ENCODE assay signal across 8 mouse cellular contexts in the genomic region with DNA sequence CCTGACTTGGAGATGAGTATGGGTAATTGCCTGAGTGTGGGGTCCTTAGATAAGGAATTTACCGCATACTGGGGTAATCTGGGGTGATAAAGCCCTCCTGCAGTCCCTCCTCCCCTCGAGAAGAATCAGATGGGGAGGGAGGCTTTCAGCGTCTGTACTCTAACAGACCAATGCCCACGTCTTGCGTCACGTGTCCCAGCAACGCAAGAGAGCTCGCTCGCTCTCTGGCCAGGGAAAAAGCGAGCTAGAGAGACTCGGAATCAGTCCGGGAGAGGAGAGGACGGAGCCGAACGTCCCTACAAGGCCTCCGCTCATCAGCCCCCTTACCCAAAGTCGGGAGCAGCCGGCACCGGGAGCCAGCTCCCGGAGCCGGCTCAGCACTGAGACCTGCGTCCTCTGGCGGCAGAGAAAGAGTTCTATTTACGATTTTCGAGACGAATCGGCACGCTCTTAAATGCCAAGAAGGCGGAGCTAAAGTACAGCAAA. TPM values are rescaled to one million over a fixed set of nuclear protein-coding genes. Genes with fewer than 3 reads are reported as not detected.
DNase-seq lines count a peak whose midpoint lies in the region; ATAC-seq and TF ChIP-seq lines count a peak whose summit lies in the region.

No protein-coding gene starts in this region.

- ATAC-seq in forebrain, embryonic 12.5 days (ENCODE audit: low FRiP score): no peak
- no peak for ATAC-seq in intestine, embryonic 15.5 days
- ATAC-seq in stomach, embryonic 15.5 days (ENCODE audit: insufficient read depth, low FRiP score, low read depth): no peak

- no peaks in the 10 kb centered on the region for H3K27me3 ChIP-seq in cerebellum, adult 2 months (ENCODE audit: control insufficient read depth, insufficient read depth, low read length)
- H3K27me3 ChIP-seq in E14TG2a.4 (ENCODE audit: insufficient read depth, low read length): peaks cover 41% of the 10 kb centered on the region
- H3K27me3 ChIP-seq in forebrain, embryonic 12.5 days: peaks cover 48% of the 10 kb centered on the region
- peaks cover 33% of the 10 kb centered on the region for H3K27me3 ChIP-seq in intestine, embryonic 15.5 days (replicated peaks)
- peaks cover 39% of the 10 kb centered on the region for H3K27me3 ChIP-seq in stomach, embryonic 15.5 days (replicated peaks)

- peak overlapping the region; percentile 56 for H3K4me2 ChIP-seq in forebrain, embryonic 12.5 days
- peak overlapping the region; percentile 45 for H3K4me2 ChIP-seq in intestine, embryonic 15.5 days (replicated peaks)
- peak overlapping the region; percentile 52 for H3K4me2 ChIP-seq in stomach, embryonic 15.5 days

- H3K9me3 ChIP-seq in E14TG2a.4 (ENCODE audit: low read length): peaks cover 86% of the 10 kb centered on the region
- H3K9me3 ChIP-seq in forebrain, embryonic 12.5 days: peaks cover 60% of the 10 kb centered on the region
- peaks cover 24% of the 10 kb centered on the region for H3K9me3 ChIP-seq in intestine, embryonic 15.5 days
- H3K9me3 ChIP-seq in stomach, embryonic 15.5 days: peaks cover 17% of the 10 kb centered on the region; the same call in 1 of the 2 replicates

- peaks cover 23% of the 10 kb centered on the region for H3K36me3 ChIP-seq in E14TG2a.4 (ENCODE audit: insufficient read depth, low read length)
- peaks cover 6% of the 10 kb centered on the region; the same call in 1 of the 2 replicates for H3K36me3 ChIP-seq in forebrain, embryonic 12.5 days (replicated peaks)
- peaks cover 15% of the 10 kb centered on the region for H3K36me3 ChIP-seq in intestine, embryonic 15.5 days
- H3K36me3 ChIP-seq in stomach, embryonic 15.5 days: no peaks in the 10 kb centered on the region

- no peaks in the 10 kb centered on the region for H3K4me1 ChIP-seq in cerebellum, adult 2 months (ENCODE audit: control insufficient read depth, insufficient read depth, low read length)
- H3K4me1 ChIP-seq in E14TG2a.4 (replicated peaks; ENCODE audit: low read depth, low read length): peaks cover 36% of the 10 kb centered on the region
- H3K4me1 ChIP-seq in forebrain, embryonic 12.5 days: peaks cover 47% of the 10 kb centered on the region
- H3K4me1 ChIP-seq in intestine, embryonic 15.5 days (replicated peaks): peaks cover 26% of the 10 kb centered on the region
- peaks cover 21% of the 10 kb centered on the region for H3K4me1 ChIP-seq in stomach, embryonic 15.5 days

- 41% methylated on average over 29 of the region's 29 CpGs for WGBS in cerebellum, adult 2 months
- WGBS in forebrain, embryonic 12.5 days: 52% methylated on average over 29 of the region's 29 CpGs
- 47% methylated on average over 29 of the region's 29 CpGs for WGBS in intestine, embryonic 15.5 days
- 45% methylated on average over 29 of the region's 29 CpGs for WGBS in stomach, embryonic 15.5 days

- no peak for TF ChIP-seq POLR2A in cerebellum, adult 2 months (IDR thresholded peaks at IDR 0.05; ENCODE audit: borderline replicate concordance, insufficient read depth, low read length)

- no peak overlapping the region for H3K4me3 ChIP-seq in cerebellum, adult 2 months (replicated peaks; ENCODE audit: insufficient read depth, low read depth, low read length)
- H3K4me3 ChIP-seq in E14TG2a.4 (replicated peaks; ENCODE audit: low read length): peak overlapping the region; percentile 89
- 0 out of 2 replicates have a peak overlapping the region, but pooled peaks have one; percentile 2 for H3K4me3 ChIP-seq in forebrain, embryonic 12.5 days (replicated peaks)
- H3K4me3 ChIP-seq in intestine, embryonic 15.5 days (replicated peaks): peak overlapping the region; percentile 15; the same call in 1 of the 2 replicates
- H3K4me3 ChIP-seq in stomach, embryonic 15.5 days (replicated peaks): peak overlapping the region; percentile 22; the same call in 1 of the 2 replicates

- H3K27ac ChIP-seq in cerebellum, adult 2 months (ENCODE audit: insufficient read depth, low read length): no peak overlapping the region
- no peak overlapping the region for H3K27ac ChIP-seq in forebrain, embryonic 12.5 days
- H3K27ac ChIP-seq in intestine, embryonic 15.5 days: no peak overlapping the region
- no peak overlapping the region for H3K27ac ChIP-seq in stomach, embryonic 15.5 days

- H3K9ac ChIP-seq in forebrain, embryonic 12.5 days: no peak overlapping the region
- no peak overlapping the region for H3K9ac ChIP-seq in intestine, embryonic 15.5 days
- H3K9ac ChIP-seq in stomach, embryonic 15.5 days: no peak overlapping the region

- no peak for DNase-seq in cerebellum, adult 2 months
- DNase-seq in cerebellum, postnatal 36 days: no peak
- peak; percentile 17 for DNase-seq in lung, postnatal 36 days
- DNase-seq in urinary bladder, postnatal 14 days (ENCODE audit: low spot score): no peak

- TF ChIP-seq CTCF in cerebellum, adult 2 months (IDR thresholded peaks at IDR 0.05; ENCODE audit: borderline replicate concordance, insufficient read depth, low read depth, low read length): 0 out of 2 replicates have a peak, but pooled peaks have one; percentile 4
- TF ChIP-seq CTCF in E14TG2a.4 (conservative IDR thresholded peaks at IDR 0.05; ENCODE audit: low read length): 0 out of 2 replicates have a peak, but pooled peaks have one; percentile 11

RNA-seq across cellular contexts. Expression of gene Gnas, which starts 13.0 kb away (rescaled TPM):
- 2,758 and 2,923 TPM in 2 replicates for polyA plus RNA-seq in cerebellum, adult 2 months (2012; rRNA removed)
- polyA plus RNA-seq in forebrain, embryonic 12.5 days (2016; fragmentation: Nextera tagmentation; extraction: Ambion mirVana): 1,283 and 1,309 TPM in 2 replicates
- polyA plus RNA-seq in intestine, embryonic 15.5 days (2015; fragmentation: Nextera tagmentation; extraction: Ambion mirVana): 1,496 and 1,641 TPM in 2 replicates
- polyA plus RNA-seq in stomach, embryonic 15.5 days (2015; fragmentation: Nextera tagmentation; extraction: Ambion mirVana): 1,615 and 1,630 TPM in 2 replicates

RNA-seq across cellular contexts. Expression of gene Gm20721, which starts 49.4 kb away (rescaled TPM):
- 0.06 and 0.07 TPM in 2 replicates for polyA plus RNA-seq in cerebellum, adult 2 months (2012; rRNA removed)
- 7.1 and 7.5 TPM in 2 replicates for polyA plus RNA-seq in forebrain, embryonic 12.5 days (2016; fragmentation: Nextera tagmentation; extraction: Ambion mirVana)
- polyA plus RNA-seq in intestine, embryonic 15.5 days (2015; fragmentation: Nextera tagmentation; extraction: Ambion mirVana): 29.6 and 40.8 TPM in 2 replicates
- polyA plus RNA-seq in stomach, embryonic 15.5 days (2015; fragmentation: Nextera tagmentation; extraction: Ambion mirVana): 37.5 and 62.9 TPM in 2 replicates
